Mouse (Mus musculus) embryonic facial prominence, embryonic 14.5 days (tissue): ENCODE results near the gene Dner. TPM values are rescaled to one million over a fixed set of nuclear protein-coding genes. Genes with fewer than 3 reads are reported as not detected.
A peak's percentile ranks its signal among the peaks of the same experiment; 100 is the strongest.

ENCODE experiments used
- ATAC-seq: fragments of 200-750 bp; cut with Nextera tagmentation; 2 replicates; pipeline ENCODE4 v1.8.0; 2017; ENCODE audit warnings: low read depth, moderate number of reproducible peaks, moderate TSS enrichment
- DNase-seq: peaks from one replicate; pipeline ENCODE4 v3.0.0-alpha.2; 2015; ENCODE audit warnings: low spot score
- H3K27ac ChIP-seq: fragments of 300-500 bp; sonication (generic); replicated peaks from 2 replicates; pipeline ENCODE4 v1.5.1; 2014; ENCODE audit warnings: low read depth, mild to moderate bottlenecking, low read length, moderate library complexity
- H3K27me3 ChIP-seq: fragments of 300-500 bp; sonication (generic); replicated peaks from 2 replicates; pipeline ENCODE4 v1.6.1; 2014; ENCODE audit warnings: low read length; ENCODE audit not compliant: control insufficient read depth, insufficient read depth
- H3K36me3 ChIP-seq: fragments of 300-500 bp; sonication (generic); 2 replicates; pipeline ENCODE4 v1.6.1; 2014; ENCODE audit warnings: low read length, mixed read lengths; ENCODE audit not compliant: control insufficient read depth, insufficient read depth
- H3K4me1 ChIP-seq: fragments of 300-500 bp; sonication (generic); 2 replicates; pipeline ENCODE4 v1.6.1; 2014; ENCODE audit warnings: antibody characterized with exemption, low read length; ENCODE audit not compliant: control insufficient read depth, insufficient read depth
- H3K4me2 ChIP-seq: fragments of 300-500 bp; sonication (generic); 2 replicates; pipeline ENCODE4 v1.6.1; 2014; ENCODE audit warnings: low read depth, mild to moderate bottlenecking, low read length, moderate library complexity, mixed read lengths
- H3K4me3 ChIP-seq: fragments of 300-500 bp; sonication (generic); 2 replicates; pipeline ENCODE4 v1.5.1; 2014; ENCODE audit warnings: low read depth, mild to moderate bottlenecking, low read length
- H3K9ac ChIP-seq: fragments of 300-500 bp; sonication (generic); 2 replicates; pipeline ENCODE4 v1.6.1; 2014; ENCODE audit warnings: low read depth, mild to moderate bottlenecking, low read length, moderate library complexity, mixed read lengths
- H3K9me3 ChIP-seq: fragments of 300-500 bp; sonication (generic); 2 replicates; pipeline ENCODE4 v1.6.1; 2016; ENCODE audit warnings: low read length; ENCODE audit not compliant: control insufficient read depth
- WGBS: fragments of 180-500 bp; shearing (Covaris S2); extraction: QIAGEN DNeasy Blood & Tissue Kit; methylation state at CpG from one replicate; pipeline ENCODE4 v1.1.7; 2014; 5-methylcytosine and 5-hydroxymethylcytosine counted together
- polyA plus RNA-seq: library from polyadenylated mRNA; unstranded; fragments of >200 nt; fragmentation: Nextera tagmentation; extraction: Ambion mirVana; gene quantifications from 2 replicates; pipeline ENCODE4 v1.2.1, GENCODE M21; 2014

Gene Dner
- polyA plus RNA-seq: 12.6 and 13.3 TPM in 2 replicates

- Histone ChIP-seq H3K9me3 (no peaks in the 10 kb centered on the region), H3K36me3 (no peaks in the 10 kb centered on the region), H3K9ac (peak within 1 kb of the TSS; percentile 54), H3K27me3 (peaks cover 39% of the 10 kb centered on the region), H3K4me1 (peaks cover 6% of the 10 kb centered on the region), H3K4me3 (peak within 1 kb of the TSS; percentile 51), H3K4me2 (peak within 1 kb of the TSS; percentile 93), H3K27ac (no peak within 1 kb of the TSS; the same call in 1 of the 2 replicates)
- DNase-seq: peak; percentile 95
- ATAC-seq: peak; percentile 87
- WGBS: 0% methylated on average over 36 of the region's 75 CpGs
These were observed at the start of gene Dner for GRCm38 (mm10) chr1:84695517-84696411. Gene Dner, minus strand, starts transcription at chr1:84696221.

- Histone ChIP-seq H3K36me3 (peaks cover 73% of the 10 kb centered on the region), H3K4me1 (no peaks in the 10 kb centered on the region)
These were observed 46.1 kb upstream of the Dner start for GRCm38 (mm10) chr1:84742156-84742555.

GRCm38 (mm10) chr1:84740080-84740479, 44.1 kb upstream of the Dner start:
- no peak overlapping the region for H3K27ac ChIP-seq
- peaks cover 73% of the 10 kb centered on the region for H3K36me3 ChIP-seq
- no peaks in the 10 kb centered on the region for H3K27me3 ChIP-seq
- no peak overlapping the region for H3K4me3 ChIP-seq
- H3K4me2 ChIP-seq: no peak overlapping the region
- no peaks in the 10 kb centered on the region for H3K9me3 ChIP-seq
- no peak for ATAC-seq
- H3K9ac ChIP-seq: no peak overlapping the region
- no peaks in the 10 kb centered on the region for H3K4me1 ChIP-seq
- DNase-seq: no peak
- 89% methylated on average over 1 of the region's 1 CpGs for WGBS

More at GRCm38 (mm10) chr1:84742156-84742555, 46.1 kb upstream of the Dner start:
- Histone ChIP-seq H3K4me2 (no peak overlapping the region), H3K9me3 (no peaks in the 10 kb centered on the region), H3K27ac (no peak overlapping the region), H3K4me3 (no peak overlapping the region), H3K9ac (no peak overlapping the region), H3K27me3 (no peaks in the 10 kb centered on the region)
- WGBS: 94% methylated on average over 3 of the region's 3 CpGs
- DNase-seq (no peak), ATAC-seq (no peak)

GRCm38 (mm10) chr1:84737097-84737496, 41.1 kb upstream of the Dner start:
- H3K36me3 ChIP-seq: peaks cover 74% of the 10 kb centered on the region
- 63% methylated on average over 1 of the region's 1 CpGs for WGBS

GRCm38 (mm10) chr1:84733799-84734198, 37.8 kb upstream of the Dner start:
- no peak for DNase-seq
- Histone ChIP-seq H3K4me3 (no peak overlapping the region), H3K27me3 (no peaks in the 10 kb centered on the region), H3K4me1 (no peaks in the 10 kb centered on the region), H3K4me2 (no peak overlapping the region), H3K27ac (no peak overlapping the region), H3K9ac (no peak overlapping the region), H3K36me3 (peaks cover 70% of the 10 kb centered on the region), H3K9me3 (no peaks in the 10 kb centered on the region)
- 62% methylated on average over 3 of the region's 3 CpGs for WGBS
- no peak for ATAC-seq

More at GRCm38 (mm10) chr1:84737097-84737496, 41.1 kb upstream of the Dner start:
- Histone ChIP-seq H3K27me3 (no peaks in the 10 kb centered on the region), H3K4me3 (no peak overlapping the region), H3K9ac (no peak overlapping the region), H3K4me1 (no peaks in the 10 kb centered on the region), H3K27ac (no peak overlapping the region), H3K4me2 (no peak overlapping the region), H3K9me3 (no peaks in the 10 kb centered on the region)
- ATAC-seq (no peak), DNase-seq (no peak)

GRCm38 (mm10) chr1:84731763-84732162, 35.7 kb upstream of the Dner start:
- no peak overlapping the region for H3K9ac ChIP-seq
- no peaks in the 10 kb centered on the region for H3K27me3 ChIP-seq
- no peak for ATAC-seq
- H3K4me2 ChIP-seq: no peak overlapping the region
- no peak for DNase-seq
- H3K36me3 ChIP-seq: peaks cover 70% of the 10 kb centered on the region
- no peak overlapping the region for H3K27ac ChIP-seq
- no peak overlapping the region for H3K4me3 ChIP-seq
- no peaks in the 10 kb centered on the region for H3K9me3 ChIP-seq
- no peaks in the 10 kb centered on the region for H3K4me1 ChIP-seq
- 89% methylated on average over 1 of the region's 1 CpGs for WGBS

GRCm38 (mm10) chr1:84722841-84723240, 26.8 kb upstream of the Dner start:
- ATAC-seq (no peak), DNase-seq (no peak)
- no peaks in the 10 kb centered on the region for H3K9me3 ChIP-seq
- no peaks in the 10 kb centered on the region for H3K4me1 ChIP-seq
- peaks cover 60% of the 10 kb centered on the region for H3K36me3 ChIP-seq
- H3K4me2 ChIP-seq: no peak overlapping the region
- H3K9ac ChIP-seq: no peak overlapping the region
- no peak overlapping the region for H3K4me3 ChIP-seq
- no peak overlapping the region for H3K27ac ChIP-seq
- H3K27me3 ChIP-seq: no peaks in the 10 kb centered on the region

- Histone ChIP-seq H3K9ac (no peak overlapping the region), H3K27me3 (no peaks in the 10 kb centered on the region), H3K4me1 (no peaks in the 10 kb centered on the region), H3K4me2 (no peak overlapping the region), H3K4me3 (no peak overlapping the region), H3K36me3 (peaks cover 55% of the 10 kb centered on the region), H3K9me3 (no peaks in the 10 kb centered on the region), H3K27ac (no peak overlapping the region)
- DNase-seq: no peak
- 94% methylated on average over 3 of the region's 3 CpGs for WGBS
- ATAC-seq: no peak
These were observed 26.4 kb upstream of the Dner start for GRCm38 (mm10) chr1:84722371-84722770.

- Histone ChIP-seq H3K36me3 (peaks cover 51% of the 10 kb centered on the region), H3K27ac (no peak overlapping the region), H3K27me3 (no peaks in the 10 kb centered on the region), H3K4me2 (no peak overlapping the region), H3K4me1 (no peaks in the 10 kb centered on the region), H3K9ac (no peak overlapping the region), H3K4me3 (no peak overlapping the region), H3K9me3 (no peaks in the 10 kb centered on the region)
- ATAC-seq (no peak; the same call in 1 of the 2 replicates), DNase-seq (no peak)
- 89% methylated on average over 3 of the region's 3 CpGs for WGBS
These were observed 25.9 kb upstream of the Dner start for GRCm38 (mm10) chr1:84721942-84722341.
